Mouse (Mus musculus) E14TG2a.4 (cell line): ENCODE measurements around the gene Kctd11.

Experiments used
- H3K27me3 ChIP-seq: 2 replicates; pipeline ENCODE4 v1.6.1; 2014; ENCODE audit warnings: low read length, control low read depth; ENCODE audit not compliant: insufficient read depth
- H3K36me3 ChIP-seq: 2 replicates; pipeline ENCODE4 v1.6.1; 2014; ENCODE audit warnings: low read length, control low read depth; ENCODE audit not compliant: insufficient read depth
- H3K4me1 ChIP-seq: replicated peaks from 2 replicates; pipeline ENCODE4 v1.6.1; 2014; ENCODE audit warnings: low read depth, low read length, control low read depth
- H3K4me3 ChIP-seq: replicated peaks from 2 replicates; pipeline ENCODE4 v1.5.1; 2014; ENCODE audit warnings: mild to moderate bottlenecking, low read length
- H3K9me3 ChIP-seq: 2 replicates; pipeline ENCODE4 v1.6.1; 2014; ENCODE audit warnings: low read length, control low read depth
- CTCF ChIP-seq: conservative IDR thresholded peaks from 2 replicates; pipeline ENCODE4 v1.5.1; 2014; ENCODE audit warnings: low read length
- NANOG ChIP-seq: IDR thresholded peaks from 2 replicates; pipeline ENCODE4 v1.6.1; 2014; ENCODE audit warnings: borderline replicate concordance, low read length, mixed read lengths
- POU5F1 ChIP-seq: IDR thresholded peaks from 2 replicates; pipeline ENCODE4 v1.6.1; 2014; ENCODE audit warnings: low read length, borderline replicate concordance

The Kctd11 gene

GRCm38 (mm10) chr11:69913554-69914371 is 32.6 kb upstream of the Kctd11 start, which contains the start of gene Gps2:
Gene Gps2, plus strand, starts transcription at chr11:69913888.
- no peak for TF ChIP-seq POU5F1
- no peak for TF ChIP-seq CTCF
- no peak for TF ChIP-seq NANOG
- H3K4me1 ChIP-seq = peaks cover 79% of the 10 kb centered on the region
- no peaks in the 10 kb centered on the region for H3K9me3 ChIP-seq
- H3K27me3 ChIP-seq = no peaks in the 10 kb centered on the region
- peaks cover 91% of the 10 kb centered on the region for H3K36me3 ChIP-seq
- peak within 1 kb of the TSS; percentile 90 for H3K4me3 ChIP-seq

- no peak for TF ChIP-seq NANOG
- Histone ChIP-seq H3K36me3 (peaks cover 91% of the 10 kb centered on the region), H3K4me1 (peaks cover 71% of the 10 kb centered on the region), H3K4me3 (peak overlapping the region; percentile 90), H3K9me3 (no peaks in the 10 kb centered on the region), H3K27me3 (no peaks in the 10 kb centered on the region)
Measured at GRCm38 (mm10) chr11:69912716-69913530, 31.7 kb upstream of the Kctd11 start.

GRCm38 (mm10) chr11:69911701-69912100 is 30.5 kb upstream of the Kctd11 start:
- TF ChIP-seq POU5F1 = no peak
- no peak overlapping the region for H3K4me3 ChIP-seq

GRCm38 (mm10) chr11:69910781-69911560 is 29.8 kb upstream of the Kctd11 start:
- TF ChIP-seq NANOG (no peak), POU5F1 (no peak), CTCF (no peak)
- no peaks in the 10 kb centered on the region for H3K27me3 ChIP-seq
- H3K9me3 ChIP-seq = no peaks in the 10 kb centered on the region
- H3K4me3 ChIP-seq = no peak overlapping the region
- peaks cover 62% of the 10 kb centered on the region for H3K4me1 ChIP-seq
- H3K36me3 ChIP-seq = peaks cover 91% of the 10 kb centered on the region

More at GRCm38 (mm10) chr11:69911701-69912100, 30.5 kb upstream of the Kctd11 start:
- H3K9me3 ChIP-seq = no peaks in the 10 kb centered on the region
- peaks cover 91% of the 10 kb centered on the region for H3K36me3 ChIP-seq
- no peaks in the 10 kb centered on the region for H3K27me3 ChIP-seq
- H3K4me1 ChIP-seq = peaks cover 62% of the 10 kb centered on the region

- TF ChIP-seq CTCF = no peak
- no peak for TF ChIP-seq POU5F1
- no peak for TF ChIP-seq NANOG
Measured at GRCm38 (mm10) chr11:69910177-69910576, 29.0 kb upstream of the Kctd11 start.

GRCm38 (mm10) chr11:69909174-69909573 is 28.0 kb upstream of the Kctd11 start:
- Histone ChIP-seq H3K27me3 (no peaks in the 10 kb centered on the region), H3K4me1 (peaks cover 46% of the 10 kb centered on the region), H3K4me3 (no peak overlapping the region), H3K9me3 (no peaks in the 10 kb centered on the region), H3K36me3 (peaks cover 94% of the 10 kb centered on the region)
- no peak for TF ChIP-seq NANOG
- TF ChIP-seq CTCF = no peak
- no peak for TF ChIP-seq POU5F1

More at GRCm38 (mm10) chr11:69910177-69910576, 29.0 kb upstream of the Kctd11 start:
- no peak overlapping the region for H3K4me3 ChIP-seq
- H3K9me3 ChIP-seq = no peaks in the 10 kb centered on the region
- H3K4me1 ChIP-seq = peaks cover 54% of the 10 kb centered on the region
- no peaks in the 10 kb centered on the region for H3K27me3 ChIP-seq
- peaks cover 91% of the 10 kb centered on the region for H3K36me3 ChIP-seq

- Histone ChIP-seq H3K4me1 (peaks cover 51% of the 10 kb centered on the region), H3K4me3 (no peak overlapping the region), H3K9me3 (no peaks in the 10 kb centered on the region), H3K36me3 (peaks cover 99% of the 10 kb centered on the region), H3K27me3 (no peaks in the 10 kb centered on the region)
- TF ChIP-seq CTCF = no peak
- TF ChIP-seq NANOG = no peak
- no peak for TF ChIP-seq POU5F1
Measured at GRCm38 (mm10) chr11:69908645-69909044, 27.4 kb upstream of the Kctd11 start.

GRCm38 (mm10) chr11:69904311-69904710 is 23.1 kb upstream of the Kctd11 start:
- Histone ChIP-seq H3K4me3 (no peak overlapping the region), H3K4me1 (peaks cover 46% of the 10 kb centered on the region), H3K36me3 (peaks cover 62% of the 10 kb centered on the region), H3K9me3 (no peaks in the 10 kb centered on the region), H3K27me3 (0 out of 2 replicates have a peak, but pooled peaks cover under 1% of the 10 kb centered on the region)
- no peak for TF ChIP-seq CTCF
- no peak for TF ChIP-seq POU5F1
- TF ChIP-seq NANOG = no peak
